ENCODE assay signal across 11 mouse cellular contexts in genomic region chr11:85761170-85761569, GRCm38 (mm10).
DNase-seq lines count a peak whose midpoint lies in the region; ATAC-seq and TF ChIP-seq lines count a peak whose summit lies in the region.
"Had no signal": no experiment of that assay in that cellular context is flagged by ENCODE, and none has a peak within 500 bp of the region (broad histone marks: within the 10 kb centered on the region; RNA-seq: fewer than 3 reads in every experiment).

No protein-coding gene starts in this region.

- no peaks in the 10 kb centered on the region for H3K36me3 ChIP-seq in hindbrain, embryonic 14.5 days (replicated peaks; ENCODE audit: control insufficient read depth, insufficient read depth)
- no peaks in the 10 kb centered on the region for H3K36me3 ChIP-seq in hindbrain, embryonic 13.5 days
- H3K36me3 ChIP-seq in lung, postnatal 0 days (ENCODE audit: insufficient read depth, low read length), result no peaks in the 10 kb centered on the region
- no peaks in the 10 kb centered on the region for H3K36me3 ChIP-seq in limb, embryonic 13.5 days
- H3K36me3 ChIP-seq: heart, embryonic 13.5 days had no signal

- H3K4me3 ChIP-seq in hindbrain, embryonic 14.5 days (replicated peaks; ENCODE audit: low read length), result no peak overlapping the region
- H3K4me3 ChIP-seq in hindbrain, embryonic 13.5 days, result no peak overlapping the region
- H3K4me3 ChIP-seq in lung, postnatal 0 days (ENCODE audit: low read depth, low read length), result no peak overlapping the region
- H3K4me3 ChIP-seq in limb, embryonic 13.5 days, result no peak overlapping the region
- H3K4me3 ChIP-seq: heart, embryonic 13.5 days; megakaryocyte, embryonic 14.5 days had no signal

- H3K4me2 ChIP-seq in hindbrain, embryonic 14.5 days (replicated peaks), result no peak overlapping the region
- no peak overlapping the region for H3K4me2 ChIP-seq in hindbrain, embryonic 13.5 days
- no peak overlapping the region for H3K4me2 ChIP-seq in lung, postnatal 0 days (replicated peaks; ENCODE audit: low read depth, low read length)
- H3K4me2 ChIP-seq in limb, embryonic 13.5 days (replicated peaks), result no peak overlapping the region
- H3K4me2 ChIP-seq: heart, embryonic 13.5 days had no signal

- no peak for ATAC-seq in hindbrain, embryonic 14.5 days (ENCODE audit: low FRiP score)
- ATAC-seq in hindbrain, embryonic 13.5 days (ENCODE audit: low FRiP score), result no peak
- ATAC-seq in lung, postnatal 0 days, result peak; percentile 23; the same call in 1 of the 2 replicates
- ATAC-seq in limb, embryonic 13.5 days (ENCODE audit: low FRiP score, low read depth), result no peak
- no peak for ATAC-seq in inflammation-experienced regulatory T-cells, adult 6 months
- ATAC-seq: midbrain, embryonic 16.5 days had no signal

- peaks cover 19% of the 10 kb centered on the region for H3K4me1 ChIP-seq in hindbrain, embryonic 14.5 days (replicated peaks; ENCODE audit: control insufficient read depth, insufficient read depth, low read length)
- H3K4me1 ChIP-seq in hindbrain, embryonic 13.5 days (replicated peaks), result peaks cover 27% of the 10 kb centered on the region
- H3K4me1 ChIP-seq in lung, postnatal 0 days (ENCODE audit: insufficient read depth, low read depth, low read length), result peaks cover 5% of the 10 kb centered on the region; the same call in 1 of the 2 replicates
- H3K4me1 ChIP-seq in limb, embryonic 13.5 days, result peaks cover 35% of the 10 kb centered on the region

- DNase-seq in hindbrain, embryonic 14.5 days (ENCODE audit: low spot score), result no peak
- no peak for DNase-seq in lung, postnatal 0 days (ENCODE audit: low spot score)
- no peak for DNase-seq in lung, adult 18-20 months
- DNase-seq in left cerebral cortex, adult 8-10 months (ENCODE audit: low spot score in 2 of 2), result no peak
- DNase-seq: cerebellum, adult 8-10 months had no signal

- no peak for TF ChIP-seq CTCF in lung, postnatal 0 days (IDR thresholded peaks at IDR 0.05)

- 0 out of 2 replicates have a peak overlapping the region, but pooled peaks have one; percentile 51 for H3K27ac ChIP-seq in hindbrain, embryonic 14.5 days
- no peak overlapping the region for H3K27ac ChIP-seq in hindbrain, embryonic 13.5 days
- 0 out of 2 replicates have a peak overlapping the region, but pooled peaks have one; percentile 26 for H3K27ac ChIP-seq in lung, postnatal 0 days (ENCODE audit: low read length)
- H3K27ac ChIP-seq in limb, embryonic 13.5 days, result peak overlapping the region; percentile 56; the same call in 1 of the 2 replicates

- no peak overlapping the region for H3K9ac ChIP-seq in hindbrain, embryonic 14.5 days
- H3K9ac ChIP-seq in hindbrain, embryonic 13.5 days, result no peak overlapping the region
- H3K9ac ChIP-seq in lung, postnatal 0 days (replicated peaks; ENCODE audit: low read depth), result no peak overlapping the region
- no peak overlapping the region for H3K9ac ChIP-seq in limb, embryonic 13.5 days

- H3K9me3 ChIP-seq in hindbrain, embryonic 14.5 days (ENCODE audit: control insufficient read depth, low read length), result no peaks in the 10 kb centered on the region
- H3K9me3 ChIP-seq in hindbrain, embryonic 13.5 days, result no peaks in the 10 kb centered on the region
- H3K9me3 ChIP-seq in lung, postnatal 0 days (ENCODE audit: low read length), result no peaks in the 10 kb centered on the region
- no peaks in the 10 kb centered on the region for H3K9me3 ChIP-seq in limb, embryonic 13.5 days
- H3K9me3 ChIP-seq: heart, embryonic 13.5 days; megakaryocyte, embryonic 14.5 days had no signal

- TF ChIP-seq EP300 in lung, postnatal 0 days (IDR thresholded peaks at IDR 0.05), result peak; percentile 44; the same call in 1 of the 2 replicates

- no peaks in the 10 kb centered on the region for H3K27me3 ChIP-seq in hindbrain, embryonic 14.5 days (ENCODE audit: control insufficient read depth, insufficient read depth, low read length)
- H3K27me3 ChIP-seq in hindbrain, embryonic 13.5 days, result peaks cover 15% of the 10 kb centered on the region
- H3K27me3 ChIP-seq in lung, postnatal 0 days (replicated peaks; ENCODE audit: insufficient read depth, low read length), result no peaks in the 10 kb centered on the region
- peaks cover 42% of the 10 kb centered on the region for H3K27me3 ChIP-seq in limb, embryonic 13.5 days

- 79% methylated on average over 3 of the region's 3 CpGs for WGBS in hindbrain, embryonic 14.5 days
- 84% methylated on average over 3 of the region's 3 CpGs for WGBS in hindbrain, embryonic 13.5 days
- WGBS in lung, postnatal 0 days, result 80% methylated on average over 3 of the region's 3 CpGs
- 73% methylated on average over 3 of the region's 3 CpGs for WGBS in limb, embryonic 13.5 days
